Comparison of ENCODE assay signal across 29 mouse cellular contexts in the genomic region with DNA sequence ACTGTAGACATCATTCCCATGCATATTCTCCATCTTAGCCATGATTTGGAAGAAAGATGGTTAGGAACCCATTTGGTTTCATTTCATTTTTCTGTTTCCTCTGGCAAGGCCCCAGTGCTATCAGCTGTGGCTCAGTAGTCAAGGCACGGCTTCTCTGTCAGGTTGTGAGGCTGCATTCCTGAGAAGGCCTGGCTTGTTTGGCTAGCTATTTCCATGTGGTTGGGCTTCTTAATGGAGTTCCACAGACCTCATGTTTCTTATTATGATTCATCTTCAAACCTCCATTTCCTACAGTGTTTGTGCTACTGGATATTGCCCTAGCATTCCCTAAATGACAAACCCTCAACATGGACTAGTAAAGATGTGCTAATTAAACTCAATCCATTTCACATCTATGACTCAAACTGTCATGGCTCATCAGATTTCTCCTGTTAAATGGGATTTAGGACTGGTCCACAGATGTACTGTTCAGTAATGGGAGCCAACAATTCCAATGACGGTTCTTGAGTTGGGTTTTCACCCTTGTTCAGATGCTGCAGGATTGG.
"Had no signal": no experiment of that assay in that cellular context is flagged by ENCODE, and none has a peak within 500 bp of the region (broad histone marks: within the 10 kb centered on the region; RNA-seq: fewer than 3 reads in every experiment).

No protein-coding gene starts in this region.

- H3K4me3 ChIP-seq: gastrocnemius, adult 2 months; heart, adult 2 months; heart, embryonic 13.5 days; heart, embryonic 15.5 days; hindbrain, embryonic 13.5 days; hindbrain, embryonic 15.5 days; intestine, embryonic 15.5 days; kidney, embryonic 15.5 days; limb, embryonic 13.5 days; limb, embryonic 15.5 days; liver, embryonic 13.5 days; liver, embryonic 15.5 days had no signal

- ATAC-seq: hindbrain, postnatal 0 days; intestine, embryonic 15.5 days; liver, postnatal 0 days had no signal

- H3K27me3 ChIP-seq: heart, embryonic 13.5 days; heart, embryonic 15.5 days; hindbrain, embryonic 13.5 days; hindbrain, embryonic 15.5 days; intestine, embryonic 15.5 days; kidney, embryonic 15.5 days; limb, embryonic 15.5 days; liver, embryonic 13.5 days; liver, embryonic 15.5 days had no signal

- H3K9ac ChIP-seq: heart, embryonic 13.5 days; heart, embryonic 15.5 days; hindbrain, embryonic 13.5 days; hindbrain, embryonic 15.5 days; intestine, embryonic 15.5 days; kidney, embryonic 15.5 days; limb, embryonic 13.5 days; limb, embryonic 15.5 days; liver, embryonic 13.5 days; liver, embryonic 15.5 days; liver, postnatal 0 days had no signal

- H3K9me3 ChIP-seq: heart, embryonic 13.5 days; heart, embryonic 15.5 days; hindbrain, embryonic 13.5 days; hindbrain, embryonic 15.5 days; intestine, embryonic 15.5 days; kidney, embryonic 15.5 days; limb, embryonic 13.5 days; limb, embryonic 15.5 days; liver, embryonic 13.5 days; liver, embryonic 15.5 days had no signal

- H3K4me2 ChIP-seq: heart, embryonic 11.5 days; heart, embryonic 13.5 days; heart, embryonic 15.5 days; hindbrain, embryonic 13.5 days; hindbrain, embryonic 15.5 days; intestine, embryonic 15.5 days; kidney, embryonic 15.5 days; limb, embryonic 13.5 days; limb, embryonic 15.5 days; liver, embryonic 13.5 days; liver, embryonic 15.5 days had no signal

- DNase-seq: gastrocnemius, adult 2 months; gastrocnemius, postnatal 10 days; gastrocnemius, postnatal 36 days; heart, adult 11 months; heart, adult 2 months; heart, postnatal 14 days; heart, postnatal 36 days; kidney, adult 11 months; kidney, adult 2 months; kidney, adult 9 months; kidney, postnatal 14 days; kidney, postnatal 36 days; layer of hippocampus, adult 9-11 months; layer of hippocampus, postnatal 36 days; left cerebral cortex, postnatal 4 days; liver, embryonic 13.5 days; liver, postnatal 0 days had no signal

- H3K27ac ChIP-seq: gastrocnemius, adult 2 months; heart, adult 2 months; heart, embryonic 13.5 days; heart, embryonic 15.5 days; hindbrain, embryonic 13.5 days; hindbrain, embryonic 15.5 days; hindbrain, postnatal 0 days; intestine, embryonic 15.5 days; kidney, embryonic 15.5 days; kidney, postnatal 0 days; limb, embryonic 13.5 days; limb, embryonic 15.5 days; liver, embryonic 13.5 days; liver, embryonic 15.5 days had no signal

- H3K4me1 ChIP-seq: heart, embryonic 15.5 days; intestine, embryonic 15.5 days; limb, embryonic 15.5 days; liver, embryonic 13.5 days; liver, embryonic 15.5 days had no signal

- H3K36me3 ChIP-seq: heart, embryonic 13.5 days; heart, embryonic 15.5 days; hindbrain, embryonic 13.5 days; hindbrain, embryonic 15.5 days; intestine, embryonic 15.5 days; kidney, embryonic 15.5 days; limb, embryonic 13.5 days; limb, embryonic 15.5 days; liver, embryonic 13.5 days; liver, embryonic 15.5 days had no signal
